Mouse (Mus musculus) cortical plate, adult 2 months (tissue): Measurements from ENCODE around the gene Fam169b.

Experiments
- CTCF ChIP-seq: fragments of 200-500 bp; IDR thresholded peaks from 2 replicates; pipeline ENCODE4 v1.5.1; 2011; ENCODE audit warnings: mild to moderate bottlenecking, control low read depth, low read length; ENCODE audit not compliant: insufficient read depth; ENCODE audit errors: extremely low read depth
- POLR2A ChIP-seq: fragments of 200-500 bp; IDR thresholded peaks from 2 replicates; pipeline ENCODE4 v1.6.1; 2011; ENCODE audit warnings: mild to moderate bottlenecking, low read length, control low read depth; ENCODE audit not compliant: insufficient read depth; ENCODE audit errors: extremely low read depth

- TF ChIP-seq POLR2A, result no peak
- TF ChIP-seq CTCF, result no peak
Observed at GRCm38 (mm10) chr7:68338680-68339079, 65.0 kb downstream of the Fam169b start.
